Mouse (Mus musculus) midbrain, embryonic 15.5 days (tissue): ENCODE measurements around the gene Vps13d. TPM values are rescaled to one million over a fixed set of nuclear protein-coding genes. Genes with fewer than 3 reads are reported as not detected.
A peak's percentile ranks its signal among the peaks of the same experiment; 100 is the strongest.

ENCODE experiments used
- ATAC-seq: fragments of 200-750 bp; cut with Nextera tagmentation; replicated peaks from 2 replicates; pipeline ENCODE4 v1.8.0; 2017; ENCODE audit warnings: moderate TSS enrichment
- H3K27ac ChIP-seq: fragments of 300-500 bp; sonication (generic); 2 replicates; pipeline ENCODE4 v1.5.1; 2015; ENCODE audit warnings: mild to moderate bottlenecking, inconsistent platforms
- H3K27me3 ChIP-seq: fragments of 300-500 bp; sonication (generic); replicated peaks from 2 replicates; pipeline ENCODE4 v1.6.1; 2015; ENCODE audit warnings: inconsistent platforms
- H3K36me3 ChIP-seq: fragments of 300-500 bp; sonication (generic); replicated peaks from 2 replicates; pipeline ENCODE4 v1.6.1; 2015; ENCODE audit warnings: inconsistent platforms
- H3K4me1 ChIP-seq: fragments of 300-500 bp; sonication (generic); 2 replicates; pipeline ENCODE4 v1.6.1; 2015; ENCODE audit warnings: inconsistent platforms
- H3K4me2 ChIP-seq: fragments of 300-500 bp; sonication (generic); 2 replicates; pipeline ENCODE4 v1.6.1; 2015; ENCODE audit warnings: inconsistent platforms, mild to moderate bottlenecking, moderate library complexity
- H3K4me3 ChIP-seq: fragments of 300-500 bp; sonication (generic); 2 replicates; pipeline ENCODE4 v1.5.1; 2015; ENCODE audit warnings: mild to moderate bottlenecking, inconsistent platforms
- H3K9ac ChIP-seq: fragments of 300-500 bp; sonication (generic); 2 replicates; pipeline ENCODE4 v1.6.1; 2015; ENCODE audit warnings: mild to moderate bottlenecking, inconsistent platforms
- H3K9me3 ChIP-seq: fragments of 300-500 bp; sonication (generic); 2 replicates; pipeline ENCODE4 v1.6.1; 2016; ENCODE audit warnings: inconsistent platforms
- WGBS: fragments of 180-500 bp; shearing (Covaris S2); methylation state at CpG from one replicate; pipeline ENCODE4 v1.1.7; 2015; ENCODE audit warnings: mixed read lengths; 5-methylcytosine and 5-hydroxymethylcytosine counted together
- polyA plus RNA-seq: library from polyadenylated mRNA; unstranded; fragments of >200 nt; fragmentation: Nextera tagmentation; extraction: Ambion mirVana; gene quantifications from 2 replicates; pipeline ENCODE4 v1.2.1, GENCODE M21; 2015

Vps13d gene
- polyA plus RNA-seq, 1 experiment from 2014 or later: 9.6 TPM

DNA sequence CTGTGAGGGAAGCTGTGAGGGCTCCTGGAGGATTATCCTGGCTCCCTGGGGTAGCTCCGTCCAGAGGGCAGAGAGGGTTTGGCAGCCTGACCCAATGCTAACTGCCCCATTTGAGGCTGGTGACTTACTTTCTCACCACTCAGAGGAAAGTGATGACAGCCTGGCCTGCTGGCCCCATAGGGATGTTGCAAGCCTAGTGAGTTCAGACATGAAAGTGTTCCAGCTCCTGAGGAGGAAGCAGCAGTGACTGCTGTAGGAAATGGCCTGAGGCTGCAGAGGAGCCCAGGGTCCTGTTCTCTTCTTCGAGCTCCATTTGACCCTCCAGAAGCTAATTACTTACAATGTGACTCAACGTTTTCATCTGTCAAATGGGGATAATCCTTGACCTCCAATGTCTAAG, 157.8 kb downstream of the Vps13d start:
- no peak for ATAC-seq
- Histone ChIP-seq H3K9ac (no peak overlapping the region), H3K4me3 (no peak overlapping the region), H3K9me3 (no peaks in the 10 kb centered on the region), H3K27me3 (no peaks in the 10 kb centered on the region), H3K4me1 (peaks cover 3% of the 10 kb centered on the region; the same call in 1 of the 2 replicates), H3K4me2 (no peak overlapping the region), H3K36me3 (peaks cover 26% of the 10 kb centered on the region), H3K27ac (no peak overlapping the region)
- WGBS: 62% methylated on average over 3 of the region's 3 CpGs

DNA sequence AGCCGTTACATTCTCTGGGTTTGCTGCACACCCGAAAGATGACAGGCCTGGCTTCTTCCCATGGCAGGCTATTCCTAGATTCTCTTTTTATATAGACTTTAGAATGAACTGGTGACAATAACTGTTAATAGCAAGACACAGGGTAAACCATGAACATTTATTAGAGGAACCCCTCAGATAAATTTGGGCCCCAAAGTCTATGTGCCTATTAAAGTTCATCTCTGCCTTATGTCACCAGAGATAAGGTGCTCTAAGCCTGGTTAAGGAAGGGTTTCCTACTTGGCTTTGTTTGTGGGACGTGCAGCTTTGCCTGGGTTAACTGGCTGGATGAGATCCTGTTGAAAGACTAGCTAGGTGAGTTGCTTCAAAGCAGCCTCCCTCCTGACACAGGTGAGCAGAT, 159.4 kb downstream of the Vps13d start:
- Histone ChIP-seq H3K36me3 (peaks cover 20% of the 10 kb centered on the region), H3K27ac (no peak overlapping the region), H3K9ac (no peak overlapping the region), H3K4me3 (no peak overlapping the region), H3K9me3 (no peaks in the 10 kb centered on the region), H3K4me2 (no peak overlapping the region), H3K27me3 (no peaks in the 10 kb centered on the region), H3K4me1 (peaks cover 3% of the 10 kb centered on the region; the same call in 1 of the 2 replicates)
- no peak for ATAC-seq
- WGBS: 79% methylated on average over 3 of the region's 3 CpGs

DNA sequence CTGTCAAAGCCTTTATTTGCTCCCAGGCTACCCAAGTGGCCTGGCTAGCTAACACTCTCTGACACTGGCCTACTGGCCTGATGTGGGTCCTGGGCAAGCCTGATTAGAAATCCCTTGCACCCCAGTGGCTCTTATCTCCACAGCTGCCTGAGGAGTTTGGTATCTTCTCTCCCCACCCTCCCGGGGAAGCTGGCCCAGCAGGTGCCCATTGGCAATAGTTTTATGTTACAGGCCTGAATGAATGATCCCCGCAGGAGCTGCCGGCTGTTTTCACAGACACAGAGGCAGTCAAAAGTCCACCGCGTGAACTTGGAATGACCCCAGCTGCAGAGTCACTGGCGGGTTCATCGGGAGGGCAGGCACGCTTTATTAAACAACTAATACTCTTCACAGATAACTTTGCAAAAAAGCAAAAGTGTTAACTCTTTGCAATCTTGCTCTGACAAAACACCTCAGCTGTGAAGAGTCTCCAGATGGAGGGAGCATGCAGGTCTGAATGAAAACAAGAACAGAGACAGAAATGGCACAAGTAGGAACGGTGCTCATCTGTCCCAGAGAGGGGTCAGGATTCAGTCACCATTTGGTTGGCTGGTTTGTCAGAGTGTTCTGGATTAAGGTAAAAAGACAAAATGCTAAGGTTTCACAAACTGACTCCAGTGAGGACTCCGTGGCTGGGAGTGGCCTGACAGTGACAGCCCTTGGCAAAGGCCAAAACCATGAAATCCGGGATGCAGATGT, 160.1 kb downstream of the Vps13d start:
- Histone ChIP-seq H3K9me3 (no peaks in the 10 kb centered on the region), H3K9ac (no peak overlapping the region), H3K4me3 (no peak overlapping the region), H3K4me1 (peaks cover 3% of the 10 kb centered on the region; the same call in 1 of the 2 replicates), H3K27me3 (no peaks in the 10 kb centered on the region), H3K4me2 (no peak overlapping the region), H3K36me3 (peaks cover 14% of the 10 kb centered on the region), H3K27ac (no peak overlapping the region)
- ATAC-seq: no peak
- 27% methylated on average over 11 of the region's 11 CpGs for WGBS

DNA sequence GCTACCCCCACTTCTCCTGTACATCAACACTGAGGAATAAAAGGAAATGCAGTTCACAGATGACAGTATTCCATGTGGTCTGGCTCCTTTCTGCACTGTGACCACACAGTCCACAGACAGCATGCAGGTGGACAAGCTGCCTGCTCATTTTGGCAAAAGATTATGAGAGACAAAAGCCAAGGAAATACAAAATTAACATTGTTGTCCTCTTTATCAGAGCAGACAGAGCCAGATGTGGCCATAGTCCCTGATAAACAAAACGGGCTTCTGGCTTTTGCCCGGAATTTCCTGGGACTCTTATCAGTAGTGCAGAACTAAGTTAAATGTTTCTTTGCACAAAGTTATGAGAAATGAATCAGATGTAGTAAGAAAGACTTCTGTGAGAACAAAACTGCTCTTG, 161.4 kb downstream of the Vps13d start:
- WGBS: 84% methylated on average over 2 of the region's 2 CpGs
- Histone ChIP-seq H3K4me1 (peaks cover 3% of the 10 kb centered on the region; the same call in 1 of the 2 replicates), H3K27ac (no peak overlapping the region), H3K9me3 (no peaks in the 10 kb centered on the region), H3K4me3 (no peak overlapping the region), H3K9ac (no peak overlapping the region), H3K27me3 (no peaks in the 10 kb centered on the region), H3K36me3 (peaks cover 6% of the 10 kb centered on the region), H3K4me2 (no peak overlapping the region)
- ATAC-seq: no peak

DNA sequence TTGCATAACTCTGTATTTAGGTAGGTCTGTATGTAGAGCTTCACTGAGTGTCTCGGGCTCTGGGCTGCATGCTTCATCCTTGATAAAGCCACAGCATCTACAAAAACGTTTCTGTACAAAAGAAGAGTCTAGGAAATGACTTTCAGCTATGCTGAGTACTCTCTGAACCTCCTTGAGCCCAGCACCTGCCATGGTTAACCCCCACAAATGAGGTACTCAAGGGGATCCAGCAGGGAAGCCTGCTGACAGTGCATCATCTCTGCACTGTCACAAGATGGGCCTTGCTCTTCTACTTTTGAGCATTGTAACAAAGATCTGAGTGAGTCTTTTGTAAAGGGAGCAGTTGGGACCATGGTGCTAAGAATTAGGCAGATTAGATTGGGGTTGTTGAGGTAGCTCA, 162.2 kb downstream of the Vps13d start:
- 70% methylated on average over 2 of the region's 2 CpGs for whole genome bisulfite sequencing
- Histone ChIP-seq H3K4me2 (no peak overlapping the region), H3K9ac (no peak overlapping the region), H3K27ac (no peak overlapping the region), H3K36me3 (peaks cover 6% of the 10 kb centered on the region), H3K9me3 (no peaks in the 10 kb centered on the region), H3K4me1 (peaks cover 3% of the 10 kb centered on the region; the same call in 1 of the 2 replicates), H3K27me3 (no peaks in the 10 kb centered on the region), H3K4me3 (no peak overlapping the region)
- no peak for ATAC-seq

DNA sequence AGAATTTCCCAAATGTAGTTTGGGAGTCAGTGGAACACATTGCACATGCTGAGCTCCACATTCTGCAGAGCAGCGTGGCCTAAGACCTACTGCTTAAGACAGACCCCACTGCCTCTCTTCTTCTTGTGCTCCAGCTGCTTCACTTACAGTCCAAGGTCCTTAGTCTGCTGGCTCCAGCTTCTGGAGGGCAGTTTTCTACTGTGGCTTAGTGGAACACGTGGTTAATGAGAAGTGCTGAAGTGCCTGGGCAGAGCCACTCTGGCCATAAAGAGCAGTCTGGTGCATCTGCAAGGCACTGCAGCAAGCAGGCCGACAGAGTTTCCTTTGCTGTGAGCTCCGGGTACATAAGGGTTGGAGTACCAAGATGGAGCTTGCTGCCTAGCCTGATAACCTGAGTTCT, 163.3 kb downstream of the Vps13d start:
- Histone ChIP-seq H3K4me1 (peaks cover 3% of the 10 kb centered on the region; the same call in 1 of the 2 replicates), H3K9me3 (no peaks in the 10 kb centered on the region), H3K27ac (no peak overlapping the region), H3K4me3 (no peak overlapping the region), H3K9ac (no peak overlapping the region), H3K27me3 (no peaks in the 10 kb centered on the region), H3K36me3 (no peaks in the 10 kb centered on the region), H3K4me2 (no peak overlapping the region)
- ATAC-seq: no peak
- 87% methylated on average over 4 of the region's 4 CpGs for WGBS

DNA sequence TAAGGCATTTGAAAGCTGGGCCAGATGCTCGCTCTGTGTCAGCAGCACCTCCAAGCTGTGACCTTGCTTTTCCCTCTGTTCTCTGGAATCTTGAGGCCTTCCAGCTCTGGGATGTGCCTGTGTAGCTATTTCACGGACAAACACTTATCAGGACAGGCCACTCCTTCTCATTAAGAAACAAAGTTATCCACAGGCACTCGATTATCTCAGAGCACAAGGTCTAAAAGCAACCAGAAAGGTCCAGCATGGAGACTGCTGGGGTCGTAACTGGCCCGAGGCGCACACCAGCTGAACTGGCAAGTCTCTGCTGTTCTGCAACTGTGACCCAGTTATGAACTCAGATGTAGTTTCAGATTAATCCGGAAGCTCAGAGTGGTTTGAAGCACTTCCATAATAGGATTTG, 168.4 kb downstream of the Vps13d start:
- H3K36me3 ChIP-seq: 0 out of 2 replicates have a peak, but pooled peaks cover 2% of the 10 kb centered on the region
- H3K9ac ChIP-seq: no peak overlapping the region
- no peak for ATAC-seq
- no peaks in the 10 kb centered on the region for H3K27me3 ChIP-seq
- H3K4me3 ChIP-seq: no peak overlapping the region
- no peak overlapping the region for H3K27ac ChIP-seq
- H3K4me2 ChIP-seq: no peak overlapping the region
- H3K9me3 ChIP-seq: no peaks in the 10 kb centered on the region
- 77% methylated on average over 7 of the region's 7 CpGs for WGBS
- H3K4me1 ChIP-seq: 0 out of 2 replicates have a peak, but pooled peaks cover 3% of the 10 kb centered on the region

DNA sequence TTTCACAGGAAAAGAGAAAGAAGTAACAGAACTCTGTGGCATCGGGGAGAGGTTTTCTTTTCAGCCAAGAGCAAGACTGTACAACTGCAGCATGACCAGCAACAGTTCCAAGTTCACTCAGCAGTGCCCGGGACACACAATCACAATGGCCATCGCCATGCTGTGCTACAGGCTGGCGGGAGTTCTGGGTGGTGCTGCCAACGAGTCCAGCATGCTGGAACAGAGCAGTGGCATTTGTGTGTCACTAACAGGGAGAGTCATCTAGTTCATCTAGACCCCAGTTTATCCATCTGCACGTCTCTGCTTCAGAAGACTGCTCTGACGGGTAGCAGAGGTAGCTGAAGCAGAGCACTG, 169.4 kb downstream of the Vps13d start:
- 71% methylated on average over 7 of the region's 7 CpGs for WGBS
- ATAC-seq: no peak
- H3K4me2 ChIP-seq: no peak overlapping the region
- H3K27ac ChIP-seq: no peak overlapping the region
- no peak overlapping the region for H3K4me3 ChIP-seq
- 0 out of 2 replicates have a peak, but pooled peaks cover 2% of the 10 kb centered on the region for H3K36me3 ChIP-seq
- 0 out of 2 replicates have a peak, but pooled peaks cover 3% of the 10 kb centered on the region for H3K4me1 ChIP-seq
- no peaks in the 10 kb centered on the region for H3K27me3 ChIP-seq
- no peaks in the 10 kb centered on the region for H3K9me3 ChIP-seq
- no peak overlapping the region for H3K9ac ChIP-seq

DNA sequence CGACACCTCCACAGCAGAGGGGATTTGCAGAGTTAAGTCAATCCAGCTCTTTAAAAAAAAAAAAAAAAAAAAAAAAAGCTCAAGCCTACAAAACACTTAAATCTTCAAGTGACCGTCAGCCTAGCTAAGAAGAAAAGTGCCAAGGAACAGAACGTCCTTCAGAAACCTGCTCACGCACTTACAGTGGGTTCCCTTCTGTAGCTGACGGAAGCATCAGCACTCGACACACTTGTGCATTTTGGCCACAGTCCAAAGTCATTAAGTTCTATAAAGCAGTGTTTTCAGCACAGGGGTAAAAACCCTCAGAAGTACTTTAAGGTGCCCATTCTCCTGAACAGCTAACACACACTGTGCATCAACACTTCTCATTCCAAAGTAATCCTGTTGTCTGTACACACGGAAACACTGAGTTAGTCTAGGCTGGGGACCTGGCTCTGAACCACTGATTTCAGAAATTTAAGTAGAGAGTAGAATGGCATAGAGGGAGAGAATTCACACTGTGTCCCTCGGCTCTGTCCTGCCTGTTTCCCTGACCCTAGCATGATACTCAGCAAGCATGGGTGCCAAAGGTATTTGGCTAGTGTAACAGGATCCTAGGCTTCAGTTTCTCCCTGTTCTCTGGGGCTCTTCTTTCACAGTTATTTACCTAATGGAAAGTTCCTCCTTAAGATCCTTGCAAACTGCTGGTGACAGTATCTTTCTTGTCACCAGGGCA, 170.0 kb downstream of the Vps13d start:
- 0 out of 2 replicates have a peak, but pooled peaks cover 2% of the 10 kb centered on the region for H3K36me3 ChIP-seq
- no peaks in the 10 kb centered on the region for H3K9me3 ChIP-seq
- H3K4me1 ChIP-seq: 0 out of 2 replicates have a peak, but pooled peaks cover 3% of the 10 kb centered on the region
- no peak overlapping the region for H3K27ac ChIP-seq
- H3K9ac ChIP-seq: no peak overlapping the region
- ATAC-seq: peak; percentile 35; the same call in 1 of the 2 replicates
- no peaks in the 10 kb centered on the region for H3K27me3 ChIP-seq
- no peak overlapping the region for H3K4me3 ChIP-seq
- WGBS: 42% methylated on average over 8 of the region's 8 CpGs
- no peak overlapping the region for H3K4me2 ChIP-seq

DNA sequence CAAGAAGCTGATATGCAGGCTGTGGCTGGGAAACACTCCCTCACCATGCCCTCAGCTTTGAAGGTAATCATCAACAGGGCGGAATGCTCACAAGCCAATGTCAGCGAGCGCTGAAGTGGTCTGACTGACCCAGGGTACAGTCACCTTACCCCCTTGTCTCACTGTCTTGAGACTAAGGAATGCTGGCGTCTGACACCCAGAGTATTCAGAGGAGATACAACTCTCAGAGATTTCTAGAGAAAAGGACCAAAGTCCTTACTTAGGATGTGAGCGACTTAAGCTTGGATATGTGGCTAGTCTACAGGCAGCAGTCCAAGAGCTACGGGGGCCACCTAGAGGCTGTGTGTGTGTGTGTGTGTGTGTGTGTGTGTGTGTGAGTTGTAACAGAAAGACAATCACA, 170.9 kb downstream of the Vps13d start:
- WGBS: 86% methylated on average over 6 of the region's 6 CpGs
- no peaks in the 10 kb centered on the region for H3K27me3 ChIP-seq
- ATAC-seq: no peak
- H3K4me3 ChIP-seq: no peak overlapping the region
- no peak overlapping the region for H3K27ac ChIP-seq
- H3K36me3 ChIP-seq: 0 out of 2 replicates have a peak, but pooled peaks cover 2% of the 10 kb centered on the region
- no peak overlapping the region for H3K4me2 ChIP-seq
- H3K9me3 ChIP-seq: no peaks in the 10 kb centered on the region
- 0 out of 2 replicates have a peak, but pooled peaks cover 3% of the 10 kb centered on the region for H3K4me1 ChIP-seq
- H3K9ac ChIP-seq: no peak overlapping the region

DNA sequence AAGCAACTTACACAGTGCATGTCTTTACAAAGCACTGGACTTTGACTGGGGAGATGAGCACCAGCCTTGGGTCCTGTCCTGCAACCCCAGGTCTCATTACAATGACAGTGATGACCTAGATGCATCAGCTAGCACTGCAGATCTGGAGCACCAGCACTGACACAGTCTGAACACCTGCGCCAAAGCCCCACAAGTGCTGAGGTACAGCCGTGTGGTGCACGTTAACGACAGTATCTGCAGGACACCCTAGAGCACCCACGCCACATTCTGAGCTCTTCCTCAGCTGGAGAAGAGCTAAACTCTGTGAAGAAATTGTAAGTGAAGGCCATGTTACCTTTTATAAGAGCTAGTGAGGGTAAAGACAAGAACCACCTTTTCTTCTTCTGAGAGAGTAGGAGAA, 172.0 kb downstream of the Vps13d start:
- Histone ChIP-seq H3K4me2 (no peak overlapping the region), H3K36me3 (0 out of 2 replicates have a peak, but pooled peaks cover 2% of the 10 kb centered on the region), H3K27me3 (no peaks in the 10 kb centered on the region), H3K27ac (no peak overlapping the region), H3K9ac (no peak overlapping the region), H3K4me3 (no peak overlapping the region), H3K4me1 (0 out of 2 replicates have a peak, but pooled peaks cover 3% of the 10 kb centered on the region), H3K9me3 (no peaks in the 10 kb centered on the region)
- ATAC-seq: no peak
- 87% methylated on average over 5 of the region's 5 CpGs for WGBS

DNA sequence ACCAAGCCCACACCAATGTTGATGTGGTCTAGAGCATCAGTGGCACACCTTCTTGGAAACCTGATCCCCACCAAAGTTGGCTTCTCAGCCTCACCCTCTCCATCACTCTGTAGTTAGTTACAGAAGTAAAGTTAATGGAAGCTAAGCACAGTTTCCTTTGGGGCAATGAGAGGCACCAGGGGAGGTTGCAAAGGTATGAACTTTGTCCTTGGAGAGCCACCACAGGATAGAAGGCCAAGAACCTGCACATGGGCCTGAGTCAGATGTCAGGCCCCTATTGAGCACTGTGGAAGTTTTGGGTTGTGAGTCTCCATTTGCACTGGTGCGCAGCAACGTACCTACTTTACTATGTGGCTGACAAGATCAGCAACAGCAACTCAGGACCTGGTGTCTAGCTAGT, 172.6 kb downstream of the Vps13d start:
- 97% methylated on average over 2 of the region's 2 CpGs for WGBS
- Histone ChIP-seq H3K4me1 (0 out of 2 replicates have a peak, but pooled peaks cover 3% of the 10 kb centered on the region), H3K9ac (no peak overlapping the region), H3K27me3 (no peaks in the 10 kb centered on the region), H3K4me3 (no peak overlapping the region), H3K9me3 (no peaks in the 10 kb centered on the region), H3K4me2 (no peak overlapping the region), H3K36me3 (0 out of 2 replicates have a peak, but pooled peaks cover 2% of the 10 kb centered on the region), H3K27ac (no peak overlapping the region)
- ATAC-seq: no peak
